Mouse (Mus musculus) kidney, adult 2 months (tissue): Measurements from ENCODE around the gene Chrdl2. TPM values are rescaled to one million over a fixed set of nuclear protein-coding genes. Genes with fewer than 3 reads are reported as not detected.
A peak's percentile ranks its signal among the peaks of the same experiment; 100 is the strongest.
"Not testable (repeated sequence)": the region's sequence is repeated elsewhere in the genome, so short reads cannot be mapped to it uniquely, and the experiment has no call there.

Experiments
- DNase-seq: peaks from one replicate; pipeline ENCODE4 v3.0.0; 2021
- H3K27ac ChIP-seq: fragments of 200-500 bp; 2 replicates; pipeline ENCODE4 v1.5.1; 2012; ENCODE audit warnings: low read depth, low read length, control low read depth, inconsistent platforms; ENCODE audit not compliant: insufficient read depth
- H3K27me3 ChIP-seq: fragments of 200-500 bp; replicated peaks from 2 replicates; pipeline ENCODE4 v1.6.1; 2012; ENCODE audit warnings: mild to moderate bottlenecking, moderate library complexity, low read length, inconsistent platforms; ENCODE audit not compliant: control insufficient read depth, insufficient read depth
- H3K36me3 ChIP-seq: fragments of 200-500 bp; 2 replicates; pipeline ENCODE4 v1.6.1; 2012; ENCODE audit warnings: mild to moderate bottlenecking, moderate library complexity, low read length, inconsistent platforms; ENCODE audit not compliant: control insufficient read depth, insufficient read depth
- H3K4me1 ChIP-seq: fragments of 200-500 bp; 2 replicates; pipeline ENCODE4 v1.6.1; 2011; ENCODE audit warnings: low read length; ENCODE audit not compliant: control insufficient read depth, insufficient read depth
- H3K4me3 ChIP-seq: fragments of 200-500 bp; 2 replicates; pipeline ENCODE4 v1.5.1; 2011; ENCODE audit warnings: mild to moderate bottlenecking, low read depth, low read length, control low read depth; ENCODE audit not compliant: insufficient read depth
- CTCF ChIP-seq: fragments of 200-500 bp; conservative IDR thresholded peaks from 2 replicates; pipeline ENCODE4 v1.5.1; 2011; ENCODE audit warnings: low read depth, mild to moderate bottlenecking, control low read depth, low read length, moderate library complexity, mixed read lengths; ENCODE audit not compliant: insufficient read depth, insufficient read length
- POLR2A ChIP-seq: fragments of 200-500 bp; IDR thresholded peaks from one replicate; pipeline ENCODE4 v1.6.1; 2011; ENCODE audit warnings: low read depth, low read length, control low read depth
- WGBS: fragments of 180-500 bp; shearing (Covaris S2); methylation state at CpG from one replicate; pipeline ENCODE4 v1.1.7; 2018; 5-methylcytosine and 5-hydroxymethylcytosine counted together
- polyA plus RNA-seq: library from polyadenylated mRNA; depleted of rRNA; stranded (reverse); fragments of >200 nt; gene quantifications from 2 replicates; pipeline ENCODE4 v1.2.3, GENCODE M21; 2012

Gene Chrdl2
- polyA plus RNA-seq, 1 experiment: 0.36 TPM

GRCm38 (mm10) chr7:99965020-99965841, 40.7 kb upstream of the Chrdl2 start:
- peak; percentile 73 for DNase-seq
- 25% methylated on average over 9 of the region's 9 CpGs for WGBS
- Histone ChIP-seq H3K4me3 (peak overlapping the region; percentile 11; the same call in 1 of the 2 replicates), H3K4me1 (peaks cover 55% of the 10 kb centered on the region), H3K36me3 (no peaks in the 10 kb centered on the region), H3K27me3 (no peaks in the 10 kb centered on the region), H3K27ac (peak overlapping the region; percentile 27)
- no peak for TF ChIP-seq POLR2A
- no peak for TF ChIP-seq CTCF

GRCm38 (mm10) chr7:99966011-99966721, 39.8 kb upstream of the Chrdl2 start:
- WGBS: 48% methylated on average over 9 of the region's 9 CpGs
- H3K4me1 ChIP-seq: peaks cover 54% of the 10 kb centered on the region
- H3K4me3 ChIP-seq: no peak overlapping the region
- TF ChIP-seq CTCF: no peak
- no peak for TF ChIP-seq POLR2A
- H3K27me3 ChIP-seq: no peaks in the 10 kb centered on the region
- H3K36me3 ChIP-seq: no peaks in the 10 kb centered on the region
- no peak overlapping the region for H3K27ac ChIP-seq
- no peak for DNase-seq

- 61% methylated on average over 4 of the region's 4 CpGs for WGBS
- no peaks in the 10 kb centered on the region for H3K36me3 ChIP-seq
- H3K27ac ChIP-seq: no peak overlapping the region
- TF ChIP-seq CTCF: no peak
- no peak for TF ChIP-seq POLR2A
- H3K27me3 ChIP-seq: no peaks in the 10 kb centered on the region
- H3K4me1 ChIP-seq: peaks cover 54% of the 10 kb centered on the region
- no peak for DNase-seq
- H3K4me3 ChIP-seq: no peak overlapping the region
Observed at GRCm38 (mm10) chr7:99969151-99969550, 36.8 kb upstream of the Chrdl2 start.

- Histone ChIP-seq H3K27ac (peak overlapping the region; percentile 61), H3K4me3 (no peak overlapping the region), H3K4me1 (peaks cover 47% of the 10 kb centered on the region), H3K36me3 (no peaks in the 10 kb centered on the region), H3K27me3 (no peaks in the 10 kb centered on the region)
- 23% methylated on average over 2 of the region's 2 CpGs for WGBS
- DNase-seq: peak; percentile 86
- TF ChIP-seq CTCF: no peak
- no peak for TF ChIP-seq POLR2A
Observed at GRCm38 (mm10) chr7:99971926-99972325, 34.0 kb upstream of the Chrdl2 start.

GRCm38 (mm10) chr7:99972912-99973311, 33.1 kb upstream of the Chrdl2 start:
- 89% methylated on average over 3 of the region's 3 CpGs for WGBS
- H3K4me3 ChIP-seq, DNase-seq, H3K27me3 ChIP-seq, H3K36me3 ChIP-seq: not testable (repeated sequence)
- Histone ChIP-seq H3K4me1 (peaks cover 54% of the 10 kb centered on the region), H3K27ac (peak overlapping the region; percentile 81)

- no peaks in the 10 kb centered on the region for H3K27me3 ChIP-seq
- no peaks in the 10 kb centered on the region for H3K36me3 ChIP-seq
- 34% methylated on average over 10 of the region's 10 CpGs for WGBS
- H3K4me3 ChIP-seq: no peak overlapping the region
- TF ChIP-seq CTCF (no peak), POLR2A (no peak)
- DNase-seq: peak; percentile 82
- H3K4me1 ChIP-seq: peaks cover 53% of the 10 kb centered on the region
- H3K27ac ChIP-seq: peak overlapping the region; percentile 90
Observed at GRCm38 (mm10) chr7:99974208-99974970, 31.6 kb upstream of the Chrdl2 start.

GRCm38 (mm10) chr7:99975819-99976575, 30.0 kb upstream of the Chrdl2 start:
- Histone ChIP-seq H3K36me3 (no peaks in the 10 kb centered on the region), H3K4me1 (peaks cover 52% of the 10 kb centered on the region), H3K4me3 (no peak overlapping the region), H3K27ac (peak overlapping the region; percentile 86), H3K27me3 (no peaks in the 10 kb centered on the region)
- no peak for TF ChIP-seq POLR2A
- no peak for TF ChIP-seq CTCF
- 68% methylated on average over 5 of the region's 5 CpGs for WGBS
- DNase-seq: peak; percentile 61
